Mouse (Mus musculus) CH12.LX (cell line): Measurements from ENCODE around the gene Tfap4. TPM values are rescaled to one million over a fixed set of nuclear protein-coding genes. Genes with fewer than 3 reads are reported as not detected.

ENCODE experiments used
- DNase-seq: peaks from one replicate; pipeline ENCODE4 v3.0.0-alpha.2; 2013; ENCODE audit errors: extremely low read depth
- H3K27ac ChIP-seq: 2 replicates; pipeline ENCODE4 v1.5.1; 2012; ENCODE audit warnings: low read depth, mild to moderate bottlenecking, control low read depth, moderate library complexity; ENCODE audit not compliant: insufficient read depth
- H3K27me3 ChIP-seq: replicated peaks from 2 replicates; pipeline ENCODE3; 2012; ENCODE audit warnings: inconsistent platforms
- H3K36me3 ChIP-seq, 2 experiments: replicated peaks in 1 of 2; 2 replicates each; pipeline versions ENCODE3 to v1.6.1; 2012; ENCODE audit warnings: inconsistent platforms in 1 of 2, low read length in 1 of 2, mild to moderate bottlenecking in 1 of 2, mixed read lengths in 1 of 2, moderate library complexity in 1 of 2; ENCODE audit not compliant: control insufficient read depth in 1 of 2, insufficient read depth in 1 of 2
- H3K4me1 ChIP-seq, 2 experiments: 2 replicates each; pipeline ENCODE4 v1.6.1; 2012; ENCODE audit warnings: inconsistent platforms in 1 of 2, moderate library complexity in 1 of 2; ENCODE audit not compliant: insufficient read depth in 2 of 2, control insufficient read depth in 1 of 2
- H3K4me2 ChIP-seq: 2 replicates; pipeline ENCODE4 v1.6.1; 2012; ENCODE audit warnings: low read depth, mild to moderate bottlenecking, control low read depth; ENCODE audit not compliant: poor library complexity, insufficient read depth, severe bottlenecking
- H3K4me3 ChIP-seq, 3 experiments: fragments of 150-350 bp in 1 of 3; sonication (generic) in 1 of 3; replicated peaks in 1 of 3; 2 replicates each; pipeline versions ENCODE3 to v1.5.1; 2011 to 2012; ENCODE audit warnings: low read depth in 2 of 3, low read length in 2 of 3, mild to moderate bottlenecking in 2 of 3, moderate library complexity in 2 of 3, control low read depth in 1 of 3, improper control_type of control experiment in 1 of 3, inconsistent platforms in 1 of 3, mixed read lengths in 1 of 3; ENCODE audit not compliant: poor library complexity in 1 of 3
- H3K79me2 ChIP-seq: replicated peaks from 2 replicates; pipeline ENCODE4 v1.6.1; 2012; ENCODE audit warnings: mild to moderate bottlenecking, moderate library complexity; ENCODE audit not compliant: control insufficient read depth, poor library complexity, insufficient read depth, severe bottlenecking; ENCODE audit errors: extremely low read depth
- H3K9ac ChIP-seq: 2 replicates; pipeline ENCODE4 v1.6.1; 2012; ENCODE audit warnings: low read depth, mild to moderate bottlenecking, control low read depth, moderate library complexity; ENCODE audit not compliant: insufficient read depth
- H3K9me3 ChIP-seq: replicated peaks from 2 replicates; pipeline ENCODE3; 2012; ENCODE audit warnings: low read length, inconsistent platforms, mixed read lengths
- BHLHE40 ChIP-seq: IDR thresholded peaks from 2 replicates; pipeline ENCODE4 v1.6.1; 2011; ENCODE audit warnings: mild to moderate bottlenecking, low read depth, low read length, improper control_type of control experiment
- CHD1 ChIP-seq: IDR thresholded peaks from 2 replicates; pipeline ENCODE4 v1.6.1; 2012; ENCODE audit warnings: low read depth, low read length, improper control_type of control experiment, inconsistent platforms
- CHD2 ChIP-seq: IDR thresholded peaks from 2 replicates; pipeline ENCODE4 v1.6.1; 2011; ENCODE audit warnings: low read length, improper control_type of control experiment
- CTCF ChIP-seq, 2 experiments: IDR thresholded peaks in 1 of 2; conservative IDR thresholded peaks in 1 of 2; 2 replicates each; pipeline ENCODE4 v1.5.1; 2011 to 2012; ENCODE audit warnings: low read depth in 2 of 2, low read length in 2 of 2, improper control_type of control experiment in 1 of 2, inconsistent platforms in 1 of 2, mild to moderate bottlenecking in 1 of 2, moderate library complexity in 1 of 2
- E2F4 ChIP-seq: IDR thresholded peaks from 2 replicates; pipeline ENCODE4 v1.6.1; 2011; ENCODE audit warnings: low read depth, low read length, improper control_type of control experiment; ENCODE audit not compliant: insufficient replicate concordance
- ELF1 ChIP-seq: IDR thresholded peaks from 2 replicates; pipeline ENCODE4 v1.6.1; 2014; ENCODE audit warnings: low read depth, mild to moderate bottlenecking, inconsistent platforms, low read length, improper control_type of control experiment
- EP300 ChIP-seq: IDR thresholded peaks from 2 replicates; pipeline ENCODE4 v1.6.1; 2011; ENCODE audit warnings: low read length, improper control_type of control experiment
- ETS1 ChIP-seq: conservative IDR thresholded peaks from 2 replicates; pipeline ENCODE4 v1.6.1; 2012; ENCODE audit warnings: low read depth, mild to moderate bottlenecking, inconsistent platforms, low read length, improper control_type of control experiment, moderate library complexity
- HCFC1 ChIP-seq: IDR thresholded peaks from 2 replicates; pipeline ENCODE4 v1.6.1; 2012; ENCODE audit warnings: low read depth, mild to moderate bottlenecking, inconsistent platforms, low read length, improper control_type of control experiment
- IRF4 ChIP-seq: IDR thresholded peaks from 2 replicates; pipeline ENCODE4 v1.6.1; 2014; ENCODE audit warnings: low read depth, mild to moderate bottlenecking, inconsistent platforms, low read length, improper control_type of control experiment
- JUN ChIP-seq: IDR thresholded peaks from 2 replicates; pipeline ENCODE4 v1.6.1; 2011; ENCODE audit warnings: low read depth, mild to moderate bottlenecking, low read length, improper control_type of control experiment, moderate library complexity; ENCODE audit not compliant: insufficient read depth
- MAFK ChIP-seq: IDR thresholded peaks from 2 replicates; pipeline ENCODE4 v1.6.1; 2011; ENCODE audit warnings: low read length, improper control_type of control experiment; ENCODE audit not compliant: insufficient replicate concordance
- MAX ChIP-seq: IDR thresholded peaks from 2 replicates; pipeline ENCODE4 v1.6.1; 2011; ENCODE audit warnings: low read length, improper control_type of control experiment
- MAZ ChIP-seq: IDR thresholded peaks from 2 replicates; pipeline ENCODE4 v1.6.1; 2012; ENCODE audit warnings: low read depth, mild to moderate bottlenecking, inconsistent platforms, low read length, improper control_type of control experiment, moderate library complexity
- MEF2A ChIP-seq: IDR thresholded peaks from 2 replicates; pipeline ENCODE4 v1.6.1; 2014; ENCODE audit warnings: low read depth, mild to moderate bottlenecking, inconsistent platforms, low read length, improper control_type of control experiment, borderline replicate concordance
- MXI1 ChIP-seq: IDR thresholded peaks from 2 replicates; pipeline ENCODE4 v1.6.1; 2011; ENCODE audit warnings: mild to moderate bottlenecking, low read depth, low read length, improper control_type of control experiment
- MYC ChIP-seq: IDR thresholded peaks from 2 replicates; pipeline ENCODE4 v1.6.1; 2011; ENCODE audit warnings: low read depth, mild to moderate bottlenecking, improper control_type of control experiment, low read length
- NELFE ChIP-seq: IDR thresholded peaks from 2 replicates; pipeline ENCODE4 v1.6.1; 2011; ENCODE audit warnings: low read depth, low read length, improper control_type of control experiment
- NRF1 ChIP-seq: IDR thresholded peaks from 2 replicates; pipeline ENCODE4 v1.6.1; 2014; ENCODE audit warnings: low read depth, mild to moderate bottlenecking, inconsistent platforms, low read length, improper control_type of control experiment, moderate library complexity
- PAX5 ChIP-seq: IDR thresholded peaks from 2 replicates; pipeline ENCODE4 v1.6.1; 2012; ENCODE audit warnings: low read length, inconsistent platforms, mixed read lengths
- POLR2A ChIP-seq: IDR thresholded peaks from 2 replicates; pipeline ENCODE4 v1.6.1; 2011; ENCODE audit warnings: low read depth, mild to moderate bottlenecking, improper control_type of control experiment, low read length
- RAD21 ChIP-seq: IDR thresholded peaks from 2 replicates; pipeline ENCODE4 v1.6.1; 2011; ENCODE audit warnings: low read depth, mild to moderate bottlenecking, low read length, improper control_type of control experiment, moderate library complexity
- RCOR1 ChIP-seq: conservative IDR thresholded peaks from 2 replicates; pipeline ENCODE4 v1.6.1; 2012; ENCODE audit warnings: low read depth, mild to moderate bottlenecking, inconsistent platforms, low read length, improper control_type of control experiment
- SMC3 ChIP-seq: IDR thresholded peaks from 2 replicates; pipeline ENCODE4 v1.6.1; 2011; ENCODE audit warnings: low read depth, low read length, improper control_type of control experiment
- TBP ChIP-seq: conservative IDR thresholded peaks from 2 replicates; pipeline ENCODE4 v1.6.1; 2011; ENCODE audit warnings: low read depth, low read length, improper control_type of control experiment
- UBTF ChIP-seq: IDR thresholded peaks from 2 replicates; pipeline ENCODE4 v1.6.1; 2012; ENCODE audit warnings: low read depth, mild to moderate bottlenecking, inconsistent platforms, low read length, improper control_type of control experiment, moderate library complexity
- USF1 ChIP-seq: IDR thresholded peaks from 2 replicates; pipeline ENCODE4 v1.6.1; 2014; ENCODE audit warnings: low read depth, mild to moderate bottlenecking, inconsistent platforms, low read length, improper control_type of control experiment
- USF2 ChIP-seq: conservative IDR thresholded peaks from 2 replicates; pipeline ENCODE4 v1.6.1; 2011; ENCODE audit warnings: low read depth, low read length, improper control_type of control experiment
- ZC3H11A ChIP-seq: IDR thresholded peaks from 2 replicates; pipeline ENCODE4 v1.6.1; 2012; ENCODE audit warnings: low read depth, mild to moderate bottlenecking, inconsistent platforms, low read length, improper control_type of control experiment
- ZKSCAN1 ChIP-seq: IDR thresholded peaks from 2 replicates; pipeline ENCODE4 v1.6.1; 2012; ENCODE audit warnings: low read depth, inconsistent platforms, low read length, improper control_type of control experiment, borderline replicate concordance
- ZNF384 ChIP-seq: IDR thresholded peaks from 2 replicates; pipeline ENCODE4 v1.6.1; 2012; ENCODE audit warnings: low read depth, low read length, improper control_type of control experiment, inconsistent platforms
- dilution Hi-C: fragments of 300-500 bp; cut with MboI; formaldehyde crosslinking; loops from 2 replicates; pipeline ENCODE4 v1.14.3; 2020; ENCODE audit warnings: low sequenced_read_pairs; ENCODE audit not compliant: extremely low pct_unique_long_range_greater_than_20kb, extremely low pct_ligation_motif_present
- in situ Hi-C: fragments of 300-500 bp; cut with MboI; formaldehyde crosslinking; loops from 3 replicates; pipeline ENCODE4 v1.14.3; 2019; ENCODE audit warnings: low sequenced_read_pairs, low pct_ligation_motif_present, low pct_unique_long_range_greater_than_20kb, mixed read lengths
- polyA plus RNA-seq: library from polyadenylated mRNA; unstranded; fragments of >175 nt; gene quantifications from 2 replicates; pipeline ENCODE4 v1.2.1, GENCODE M21; 2012; ENCODE audit warnings: low read depth; ENCODE audit not compliant: insufficient read length
- total RNA-seq, 2 experiments: library from RNA; depleted of rRNA; stranded (reverse); fragments of 300-350 nt in 1 of 2; fragments of >200 nt in 1 of 2; gene quantifications; 2 replicates each; pipeline ENCODE4 v1.2.3; 2012 to 2014

Gene Tfap4
- total and polyA plus RNA-seq, 3 experiments: 23.5 to 43.3 (median 24.0) TPM

GRCm38 (mm10) chr16:4501703-4502102, 58.0 kb downstream of the Tfap4 start:
- DNase-seq: no peak
- H3K4me1 ChIP-seq: peaks cover 51 to 95% of the 10 kb centered on the region in 2 experiments
- no peak for TF ChIP-seq JUN
- TF ChIP-seq TBP: 0 out of 2 replicates have a peak, but pooled peaks have one; percentile 36

DNA sequence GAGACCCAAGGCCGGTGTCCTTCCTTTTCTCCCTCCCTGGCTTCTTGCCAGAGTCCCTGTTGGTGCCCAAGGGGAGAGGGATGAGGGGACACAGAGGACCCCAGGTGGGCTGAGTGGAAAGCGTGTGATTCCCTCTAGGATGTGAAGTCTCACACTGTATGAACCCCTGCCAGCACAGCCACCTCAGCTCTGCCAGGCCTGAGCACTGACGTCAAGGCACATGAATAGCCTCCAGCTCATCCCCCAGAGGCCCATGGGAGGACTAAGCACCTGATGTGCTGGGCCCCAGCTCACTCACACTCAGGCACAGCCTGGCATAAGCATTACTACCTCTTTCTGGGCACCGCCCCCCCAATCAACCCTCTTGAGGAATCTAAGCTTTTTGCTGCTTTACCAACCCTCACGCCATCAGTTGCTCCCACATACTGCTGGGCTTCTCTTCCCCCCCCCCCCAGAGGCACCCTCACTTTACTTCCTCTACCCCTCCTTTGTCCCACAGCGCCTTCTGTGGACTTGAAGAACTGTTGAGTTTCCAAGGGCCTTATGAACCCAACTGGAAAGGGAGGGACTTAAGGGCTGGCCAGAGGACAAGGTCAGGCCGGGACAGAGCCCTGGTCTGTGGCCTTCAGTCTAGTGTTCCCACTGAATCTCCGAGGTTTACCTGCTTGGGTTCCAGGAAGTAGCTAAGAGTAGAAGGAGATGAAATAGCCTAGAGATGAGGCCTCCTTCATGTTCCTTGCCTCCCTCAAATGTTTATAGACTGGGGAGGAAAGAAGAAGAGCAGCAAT, 58.9 kb downstream of the Tfap4 start:
- peak overlapping the region; percentile 59 for H3K4me2 ChIP-seq
- peak overlapping the region; percentile 60 for H3K9ac ChIP-seq
- dilution Hi-C loops (no loop called here), in situ Hi-C loops (no loop called here)
- no peaks in the 10 kb centered on the region for H3K9me3 ChIP-seq
- no peaks in the 10 kb centered on the region for H3K79me2 ChIP-seq
- DNase-seq: peak; percentile 98
- H3K4me1 ChIP-seq: peaks cover 59 to 95% of the 10 kb centered on the region in 2 experiments
- H3K4me3 ChIP-seq: no peak overlapping the region
- H3K36me3 ChIP-seq: peaks cover 0 to 11% of the 10 kb centered on the region in 2 experiments
- H3K27ac ChIP-seq: peak overlapping the region; percentile 90
- no peaks in the 10 kb centered on the region for H3K27me3 ChIP-seq
- TF ChIP-seq MAZ: peak; percentile 62
- peak; percentile 84 for TF ChIP-seq EP300
- TF ChIP-seq TBP: no peak; the same call in 1 of the 2 replicates
- TF ChIP-seq NRF1: no peak
- TF ChIP-seq CTCF (conservative IDR thresholded peaks at IDR 0.05 in 1 of 2, IDR thresholded peaks at IDR 0.05 in 1 of 2; ENCODE audit: low read depth in 2 of 2, low read length in 2 of 2): peak in 1 of 2 experiments; percentile 36; a peak in 2 of 4 replicates
- peak; percentile 96 for TF ChIP-seq ETS1
- peak; percentile 77; the same call in 1 of the 2 replicates for TF ChIP-seq MYC
- TF ChIP-seq MAX: peak; percentile 82
- peak; percentile 26 for TF ChIP-seq SMC3
- TF ChIP-seq ZNF384: no peak
- no peak for TF ChIP-seq E2F4
- no peak for TF ChIP-seq RAD21
- TF ChIP-seq MEF2A: peak; percentile 100
- no peak; the same call in 1 of the 2 replicates for TF ChIP-seq MXI1
- TF ChIP-seq NELFE: peak; percentile 55; the same call in 1 of the 2 replicates
- peak; percentile 84 for TF ChIP-seq IRF4
- TF ChIP-seq USF1: no peak
- TF ChIP-seq BHLHE40: peak; percentile 98
- no peak; the same call in none of the 2 replicates for TF ChIP-seq HCFC1
- no peak for TF ChIP-seq ZC3H11A
- no peak; the same call in 1 of the 2 replicates for TF ChIP-seq RCOR1
- no peak; the same call in 1 of the 2 replicates for TF ChIP-seq USF2
- TF ChIP-seq UBTF: no peak
- peak; percentile 67; the same call in 1 of the 2 replicates for TF ChIP-seq CHD2
- no peak for TF ChIP-seq CHD1
- TF ChIP-seq PAX5: no peak
- TF ChIP-seq ELF1: peak; percentile 38
- no peak for TF ChIP-seq ZKSCAN1
- TF ChIP-seq MAFK: 0 out of 2 replicates have a peak, but pooled peaks have one; percentile 60
- TF ChIP-seq POLR2A: peak; percentile 71

More at GRCm38 (mm10) chr16:4501703-4502102, 58.0 kb downstream of the Tfap4 start:
- H3K36me3 ChIP-seq: peaks cover 0 to 10% of the 10 kb centered on the region in 2 experiments
- H3K4me2 ChIP-seq: peak overlapping the region; percentile 59; the same call in 1 of the 2 replicates
- peak overlapping the region; percentile 90 for H3K27ac ChIP-seq
- no peaks in the 10 kb centered on the region for H3K9me3 ChIP-seq
- no peaks in the 10 kb centered on the region for H3K27me3 ChIP-seq
- in situ Hi-C loops (no loop called here), dilution Hi-C loops (no loop called here)
- H3K79me2 ChIP-seq: no peaks in the 10 kb centered on the region
- no peak overlapping the region for H3K4me3 ChIP-seq
- peak overlapping the region; percentile 60; the same call in 1 of the 2 replicates for H3K9ac ChIP-seq
